Mouse (Mus musculus): ENCODE results near the gene Atp2a3.

Atp2a3 gene

DNA sequence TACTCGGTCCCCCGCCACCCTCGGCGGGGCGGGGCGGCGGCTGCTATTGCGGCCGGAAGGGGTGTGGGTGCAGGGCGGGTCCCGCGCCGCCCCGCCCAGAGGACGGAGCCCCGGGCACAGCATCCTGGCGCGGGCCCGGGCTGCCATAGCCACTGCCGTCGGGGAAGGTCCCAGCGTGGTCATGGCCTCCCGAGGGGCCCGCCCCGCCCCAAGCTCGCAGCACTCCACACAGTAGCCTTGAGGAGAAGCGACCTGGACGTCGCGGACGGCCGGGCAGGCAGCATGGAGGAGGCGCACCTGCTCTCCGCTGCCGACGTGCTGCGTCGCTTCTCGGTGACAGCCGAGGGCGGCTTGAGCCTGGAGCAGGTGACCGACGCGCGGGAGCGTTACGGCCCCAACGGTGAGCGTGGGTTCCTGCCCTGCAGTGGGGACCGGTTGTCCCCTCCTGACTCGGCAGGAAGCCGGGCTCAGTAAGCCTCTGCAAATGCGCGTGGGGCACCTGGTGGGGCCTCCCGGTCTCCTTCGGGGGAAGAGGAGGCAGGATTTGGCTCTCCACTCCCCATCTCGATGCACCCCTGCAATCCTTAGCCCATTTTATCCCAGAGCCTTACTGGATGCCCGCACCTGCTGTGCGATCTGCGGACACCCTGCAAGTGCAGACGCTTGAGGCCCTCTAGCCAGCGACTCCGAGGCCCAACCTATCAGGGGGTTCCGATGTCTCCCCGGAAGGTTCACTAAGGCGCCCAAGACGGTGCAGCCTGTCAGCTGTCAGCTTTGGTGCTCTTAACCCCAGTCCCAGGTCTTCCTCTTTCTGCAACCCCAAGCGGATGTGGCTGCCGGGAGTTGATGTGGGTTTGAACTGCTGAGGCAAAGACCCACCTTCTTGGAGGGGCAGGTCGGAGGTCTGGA, at the start of gene Atp2a3:
TSS of gene Atp2a3 (plus strand) at position 98 of the 909 bp plus-strand sequence.
- DNase-seq (ENCODE audit: low read depth in 2 of 2, low spot score in 2 of 2) = peak; percentile 67 to 76

DNA sequence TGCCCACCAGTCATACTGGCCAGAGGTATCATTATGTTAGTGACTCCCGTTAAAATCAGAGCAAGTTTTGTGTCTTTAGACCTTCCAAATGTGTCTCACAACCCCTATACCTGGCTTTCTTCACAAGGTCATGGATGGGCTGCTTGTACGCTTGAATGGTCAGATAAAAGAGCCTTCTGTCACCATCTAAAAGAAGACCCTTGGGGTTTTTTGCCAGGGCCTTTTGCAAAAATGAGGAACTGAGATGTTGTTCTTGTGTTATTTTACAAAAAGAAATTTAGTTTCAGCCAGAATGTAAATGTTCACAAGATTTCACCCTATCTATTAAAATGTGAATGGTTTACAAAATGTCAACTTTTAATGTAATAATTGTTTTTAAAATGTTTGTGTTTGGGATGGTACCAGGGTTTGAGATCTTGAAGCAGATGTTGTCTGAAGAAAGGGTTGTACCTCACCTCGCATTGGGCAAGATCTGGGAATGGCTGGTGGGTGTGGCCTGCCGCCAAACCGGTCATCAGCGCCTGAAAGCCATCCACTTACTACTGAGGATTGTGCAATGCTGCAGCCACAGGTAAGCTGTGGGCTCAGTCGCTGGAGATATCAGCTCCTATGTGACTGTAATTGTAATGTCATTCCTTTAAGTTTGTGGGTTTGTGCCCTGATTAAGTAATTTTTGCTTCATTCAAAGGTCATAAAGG, 43.5 kb upstream of the Atp2a3 start:
- no peak for DNase-seq (ENCODE audit: low read depth in 2 of 2, low spot score in 2 of 2)

GRCm38 (mm10) chr11:72923116-72923515, 37.9 kb upstream of the Atp2a3 start:
- DNase-seq (ENCODE audit: low read depth in 2 of 2, low spot score in 2 of 2) = no peak

DNA sequence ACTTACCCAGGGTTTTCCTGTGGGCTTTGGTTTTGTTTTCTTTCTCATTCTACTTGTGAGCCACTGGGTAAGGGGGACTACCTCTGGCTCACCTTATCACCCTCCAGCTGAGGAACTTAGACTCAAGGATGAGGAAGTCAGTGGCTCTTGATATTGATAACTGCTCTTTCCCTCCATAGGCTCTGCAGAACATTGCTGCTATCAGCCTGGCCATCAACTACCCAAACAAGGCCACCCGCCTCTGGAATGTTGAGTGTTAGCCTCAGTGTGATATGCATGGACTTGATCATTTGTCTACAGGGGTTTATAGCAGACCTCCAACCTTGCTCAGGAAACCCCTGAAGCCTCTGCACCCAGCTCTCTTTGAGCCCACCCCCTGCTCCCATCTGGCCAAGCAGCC, 36.5 kb upstream of the Atp2a3 start:
- DNase-seq (ENCODE audit: low read depth in 2 of 2, low spot score in 2 of 2) = no peak

GRCm38 (mm10) chr11:72925067-72925466, 35.9 kb upstream of the Atp2a3 start:
- DNase-seq (ENCODE audit: low read depth in 2 of 2, low spot score in 2 of 2) = no peak

- DNase-seq (ENCODE audit: low read depth in 2 of 2, low spot score in 2 of 2) = peak; percentile 34 to 35
Measured at GRCm38 (mm10) chr11:72926226-72926890, 34.6 kb upstream of the Atp2a3 start.

- DNase-seq (ENCODE audit: low read depth in 2 of 2, low spot score in 2 of 2) = no peak
Measured at GRCm38 (mm10) chr11:72928516-72928915, 32.5 kb upstream of the Atp2a3 start.

DNA sequence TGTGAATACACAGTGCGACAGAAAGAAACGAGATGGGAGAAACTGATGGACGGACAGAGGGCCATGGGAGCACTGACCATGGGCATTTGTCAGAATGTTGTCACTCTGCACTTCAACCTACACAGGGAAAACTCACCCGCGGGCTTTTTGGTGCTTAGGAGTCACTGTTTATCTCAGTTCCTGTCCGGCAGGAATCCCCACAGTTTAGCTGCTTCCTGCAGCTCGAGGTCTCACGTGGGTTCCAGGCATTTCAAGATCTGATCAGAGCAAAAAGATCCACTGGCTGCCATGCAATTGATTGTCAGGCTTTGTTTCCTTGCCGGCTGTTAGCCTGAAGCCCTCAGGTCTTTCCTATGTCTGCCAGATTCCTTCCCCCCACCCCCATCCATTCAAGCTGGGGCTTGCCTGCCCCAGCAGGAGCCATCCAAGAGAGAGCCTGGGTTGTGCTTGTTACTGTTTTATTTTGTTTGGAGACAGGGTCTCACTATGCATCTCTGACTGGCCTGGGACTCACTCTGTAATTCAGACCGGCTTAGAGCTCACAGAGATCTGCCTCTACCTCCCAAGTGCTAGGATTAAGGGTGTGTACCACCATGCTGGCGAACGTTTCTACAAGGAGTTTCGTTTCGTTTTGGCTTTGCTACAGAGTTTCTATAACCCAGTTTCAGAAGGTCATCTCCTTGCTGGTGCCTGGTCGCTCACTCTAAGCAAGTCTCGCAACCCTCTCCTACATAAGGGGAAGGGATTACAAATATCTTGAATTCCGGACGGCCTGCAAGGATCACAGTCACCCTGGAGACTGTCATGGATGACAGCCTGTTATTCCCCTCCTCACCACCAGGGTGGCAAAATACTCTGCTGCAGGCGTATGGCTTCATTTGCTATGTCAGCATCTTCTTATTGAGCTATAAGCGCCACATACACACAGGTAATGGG, 20.5 kb upstream of the Atp2a3 start:
- peak in 1 of 2 experiments; percentile 41 for DNase-seq (ENCODE audit: low read depth in 2 of 2, low spot score in 2 of 2)

DNA sequence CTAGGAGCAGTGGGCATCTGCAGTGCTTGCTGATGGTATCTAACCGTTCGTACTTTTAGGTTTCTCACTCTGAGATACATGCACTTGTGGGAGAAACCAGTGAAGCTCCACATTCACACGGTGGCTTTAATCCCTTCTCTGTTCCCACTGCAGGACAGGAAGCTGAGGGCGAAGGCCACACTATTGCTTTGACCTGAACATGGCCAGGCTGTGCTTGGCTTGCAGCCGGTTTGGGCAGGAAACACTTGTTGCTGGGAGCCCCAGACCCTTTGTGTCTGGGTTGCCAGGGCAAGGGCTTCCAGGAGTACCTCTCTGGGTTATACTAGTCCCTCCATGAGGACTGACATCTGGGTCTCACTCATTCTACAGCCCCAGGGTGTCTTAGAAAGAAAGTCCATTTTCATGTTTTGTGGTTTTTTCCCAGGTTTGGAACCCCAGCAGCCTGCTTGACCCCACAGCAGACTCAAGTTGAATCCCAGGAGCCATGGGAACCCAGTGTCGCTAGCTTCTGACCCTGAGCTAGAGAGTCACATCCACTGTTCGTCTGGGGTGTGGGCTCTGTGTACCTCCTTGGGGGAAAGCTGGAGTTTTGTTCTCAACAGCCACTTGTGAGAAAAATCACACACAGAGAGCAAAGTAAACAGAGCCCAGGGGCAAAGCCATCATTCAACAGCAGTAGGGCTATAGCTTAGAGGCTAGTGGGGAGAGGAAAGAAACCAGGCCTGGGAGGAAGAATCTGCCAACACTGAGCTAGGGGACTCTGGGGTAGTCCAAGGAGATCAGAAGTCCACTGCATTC, 15.8 kb upstream of the Atp2a3 start:
- no peak for DNase-seq (ENCODE audit: low read depth in 2 of 2, low spot score in 2 of 2)

GRCm38 (mm10) chr11:72945875-72946559, 15.0 kb upstream of the Atp2a3 start:
- no peak for DNase-seq (ENCODE audit: low read depth in 2 of 2, low spot score in 2 of 2)

DNA sequence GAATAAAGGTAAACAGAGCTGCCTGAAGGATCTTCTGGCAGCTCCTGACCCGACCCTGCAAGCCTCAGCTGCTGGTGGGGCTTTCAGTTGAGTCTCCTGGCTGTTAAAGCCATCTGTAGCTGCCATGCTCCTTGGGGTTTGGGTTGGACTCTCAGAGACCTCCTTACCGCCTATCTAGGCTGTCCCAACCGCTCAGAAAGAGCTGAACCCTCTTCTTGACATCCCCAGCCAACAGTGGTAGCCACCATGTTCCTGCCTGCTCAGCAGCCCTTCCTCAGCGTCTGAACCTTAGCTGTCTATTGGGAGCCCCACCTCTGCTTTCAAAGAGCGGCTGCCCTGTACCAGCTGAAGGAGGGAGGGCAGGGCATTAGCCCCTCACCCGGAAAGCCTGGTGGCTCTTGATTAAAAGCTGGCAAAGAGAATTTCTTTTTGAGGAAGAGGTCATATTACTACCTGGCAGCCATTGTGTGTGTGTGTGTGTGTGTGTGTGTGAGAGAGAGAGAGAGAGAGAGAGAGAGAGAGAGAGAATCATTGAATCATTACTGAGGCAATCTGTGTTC, 14.3 kb upstream of the Atp2a3 start:
- no peak for DNase-seq (ENCODE audit: low read depth in 2 of 2, low spot score in 2 of 2)

- DNase-seq (ENCODE audit: low read depth in 2 of 2, low spot score in 2 of 2) = no peak
Measured at GRCm38 (mm10) chr11:72947840-72948239, 13.1 kb upstream of the Atp2a3 start.

DNA sequence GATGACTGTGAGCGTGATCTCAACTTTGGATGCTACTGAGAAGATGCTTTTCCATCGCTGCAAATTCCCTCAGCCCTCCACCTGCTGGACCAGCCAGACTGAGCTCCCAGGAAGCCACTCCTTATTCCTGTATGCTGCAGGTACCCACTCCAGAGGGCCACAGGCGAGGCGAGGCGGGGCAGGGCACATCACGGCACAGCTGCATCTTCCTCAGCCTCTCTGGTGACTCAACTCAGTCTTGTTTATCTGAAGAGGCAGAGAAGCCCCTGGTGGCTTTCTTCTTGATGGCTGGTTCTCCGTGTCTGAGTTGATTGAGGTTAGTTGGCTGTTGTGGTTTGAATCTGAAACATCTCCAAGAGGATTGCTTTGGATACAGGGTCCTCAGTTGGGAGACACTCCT, 12.7 kb upstream of the Atp2a3 start:
- no peak for DNase-seq (ENCODE audit: low read depth in 2 of 2, low spot score in 2 of 2)

- DNase-seq (ENCODE audit: low read depth in 2 of 2, low spot score in 2 of 2) = no peak
Measured at GRCm38 (mm10) chr11:72951137-72952000, 9.6 kb upstream of the Atp2a3 start.

- DNase-seq (ENCODE audit: low read depth in 2 of 2, low spot score in 2 of 2) = no peak
Measured at GRCm38 (mm10) chr11:72952226-72952625, 8.7 kb upstream of the Atp2a3 start.

- no peak for DNase-seq (ENCODE audit: low read depth in 2 of 2, low spot score in 2 of 2)
Measured at GRCm38 (mm10) chr11:72952697-72953096, 8.3 kb upstream of the Atp2a3 start.

GRCm38 (mm10) chr11:72953116-72953439, 7.9 kb upstream of the Atp2a3 start:
- DNase-seq (ENCODE audit: low read depth in 2 of 2, low spot score in 2 of 2) = no peak

All from CD8-positive naive resting alpha-beta T cell, adult 2 months (primary cell).